Mouse (Mus musculus) neutrophil, adult 65 days (primary cell): ENCODE measurements around the gene Mtnr1b. TPM values are rescaled to one million over a fixed set of nuclear protein-coding genes. Genes with fewer than 3 reads are reported as not detected.

Source experiments
- total RNA-seq: library from RNA; stranded (reverse); gene quantifications from 2 replicates; pipeline ENCODE4 v1.2.4, GENCODE M21; 2023

Mtnr1b gene
- total RNA-seq = not detected in 2 replicates

GRCm38 (mm10) chr9:15874506-15875160 is at the start of gene Mtnr1b:
Gene Mtnr1b, minus strand, starts transcription at chr9:15874556.

Other genes with a start within 250 kb of the Mtnr1b start
- gene Deup1, start 246.6 kb downstream of the Mtnr1b start, total RNA-seq = not detected in 2 replicates
- gene Slc36a4, start 164.8 kb downstream of the Mtnr1b start, total RNA-seq = 17.4 and 18.1 TPM in 2 replicates